Mouse (Mus musculus) E14TG2a.4 (cell line): ENCODE measurements around the gene Armc9.

Experiments
- H3K27me3 ChIP-seq: 2 replicates; pipeline ENCODE4 v1.6.1; 2014; ENCODE audit warnings: low read length, control low read depth; ENCODE audit not compliant: insufficient read depth
- H3K36me3 ChIP-seq: 2 replicates; pipeline ENCODE4 v1.6.1; 2014; ENCODE audit warnings: low read length, control low read depth; ENCODE audit not compliant: insufficient read depth
- H3K4me1 ChIP-seq: replicated peaks from 2 replicates; pipeline ENCODE4 v1.6.1; 2014; ENCODE audit warnings: low read depth, low read length, control low read depth
- H3K4me3 ChIP-seq: replicated peaks from 2 replicates; pipeline ENCODE4 v1.5.1; 2014; ENCODE audit warnings: mild to moderate bottlenecking, low read length
- H3K9me3 ChIP-seq: 2 replicates; pipeline ENCODE4 v1.6.1; 2014; ENCODE audit warnings: low read length, control low read depth
- CTCF ChIP-seq: conservative IDR thresholded peaks from 2 replicates; pipeline ENCODE4 v1.5.1; 2014; ENCODE audit warnings: low read length
- NANOG ChIP-seq: IDR thresholded peaks from 2 replicates; pipeline ENCODE4 v1.6.1; 2014; ENCODE audit warnings: borderline replicate concordance, low read length, mixed read lengths
- POU5F1 ChIP-seq: IDR thresholded peaks from 2 replicates; pipeline ENCODE4 v1.6.1; 2014; ENCODE audit warnings: low read length, borderline replicate concordance

Armc9 gene

DNA sequence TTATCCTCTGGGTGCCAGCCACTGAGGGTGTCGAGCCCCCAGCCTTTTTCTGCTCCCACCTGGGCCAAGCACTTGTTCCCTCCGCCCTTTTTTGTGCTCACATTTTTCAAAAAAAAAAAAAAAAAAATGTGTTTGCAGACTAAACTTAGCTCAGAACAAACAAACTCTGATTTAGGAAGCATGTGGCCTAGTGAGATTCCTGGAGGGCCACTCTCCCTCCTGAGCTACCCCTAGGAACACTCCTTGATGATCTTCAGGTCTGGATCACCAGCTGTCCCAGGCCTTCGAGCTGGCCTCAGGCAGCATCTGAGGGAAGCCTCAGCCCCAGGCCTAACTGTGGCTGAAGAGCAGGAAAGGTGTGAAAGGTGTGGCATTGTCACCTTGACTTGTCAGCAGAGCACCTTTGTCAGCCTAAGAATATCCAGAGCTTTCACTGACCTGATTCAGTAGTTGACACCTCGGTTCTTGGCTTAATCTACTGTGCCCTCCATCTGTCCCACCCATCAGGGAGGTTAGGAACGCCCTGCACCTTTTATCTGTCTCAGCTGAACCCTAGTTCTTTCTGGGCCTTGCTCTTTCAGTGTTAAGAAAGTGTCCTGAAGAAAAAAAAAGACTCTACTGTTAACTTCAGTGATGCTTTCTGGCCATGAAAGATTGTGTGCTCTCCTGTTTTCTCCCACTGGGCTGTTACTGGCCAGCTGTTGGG lies 27.6 kb downstream of the Armc9 start:
- no peaks in the 10 kb centered on the region for H3K27me3 ChIP-seq
- H3K9me3 ChIP-seq = no peaks in the 10 kb centered on the region; the same call in 1 of the 2 replicates
- no peak overlapping the region for H3K4me3 ChIP-seq
- H3K4me1 ChIP-seq = peaks cover 56% of the 10 kb centered on the region
- TF ChIP-seq POU5F1 (no peak), NANOG (no peak), CTCF (no peak)
- peaks cover 47% of the 10 kb centered on the region for H3K36me3 ChIP-seq

DNA sequence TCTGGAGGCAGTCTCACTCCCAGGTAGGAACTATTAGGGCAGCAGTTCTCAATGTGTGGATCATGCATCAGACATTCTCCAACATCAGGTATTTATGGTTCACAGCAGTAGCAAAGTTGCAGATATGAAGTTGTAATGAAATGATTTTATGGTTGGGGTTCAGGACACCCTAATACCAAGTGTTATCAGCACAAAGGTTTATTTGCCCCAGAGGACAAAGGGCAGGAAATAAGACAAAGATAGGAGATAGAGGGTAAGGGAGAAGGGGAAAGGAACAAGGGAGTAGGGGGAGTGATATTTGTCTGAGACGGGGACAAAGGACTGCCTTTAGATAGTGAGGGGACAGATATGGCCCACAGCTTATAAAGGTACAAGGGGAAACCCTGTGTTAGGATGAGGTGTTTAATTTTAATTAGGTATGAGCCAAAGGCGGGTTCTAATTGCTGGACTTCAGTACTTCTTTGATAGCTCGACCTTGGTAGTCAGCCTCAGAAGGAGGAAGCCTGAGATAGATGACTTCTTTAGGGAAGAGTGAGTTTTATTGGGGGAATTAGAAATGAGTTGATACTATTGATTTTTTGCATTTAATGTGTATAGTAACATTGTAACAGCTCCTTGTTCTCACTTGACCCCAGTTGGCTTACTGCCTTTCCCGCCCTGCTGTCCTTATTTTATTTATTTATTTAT lies 29.1 kb downstream of the Armc9 start:
- no peak for TF ChIP-seq NANOG
- no peak for TF ChIP-seq CTCF
- TF ChIP-seq POU5F1 = no peak
- Histone ChIP-seq H3K4me1 (peaks cover 71% of the 10 kb centered on the region), H3K27me3 (no peaks in the 10 kb centered on the region), H3K36me3 (peaks cover 41% of the 10 kb centered on the region), H3K9me3 (no peaks in the 10 kb centered on the region; the same call in 1 of the 2 replicates), H3K4me3 (no peak overlapping the region)

DNA sequence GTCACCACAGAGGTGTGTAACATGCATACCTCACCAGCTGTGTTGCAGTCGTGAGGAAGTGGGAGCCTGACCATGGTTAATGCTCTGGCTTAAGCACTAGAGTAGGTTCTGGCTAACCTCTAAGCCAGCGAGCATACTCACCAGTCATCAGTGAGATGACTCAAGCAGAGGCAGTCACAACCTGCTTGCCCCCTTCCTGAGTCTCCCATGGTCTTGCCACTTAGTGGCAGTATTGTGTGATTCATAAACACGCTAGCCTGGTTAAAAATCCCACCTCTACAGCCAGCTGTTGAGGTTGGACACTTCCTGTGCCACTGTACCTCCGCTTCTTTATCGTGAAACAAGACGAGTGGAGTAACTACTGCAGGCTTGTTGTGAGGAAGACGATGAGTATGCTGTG lies 32.2 kb downstream of the Armc9 start:
- Histone ChIP-seq H3K27me3 (no peaks in the 10 kb centered on the region), H3K4me3 (no peak overlapping the region), H3K9me3 (no peaks in the 10 kb centered on the region), H3K4me1 (peaks cover 75% of the 10 kb centered on the region), H3K36me3 (peaks cover 36% of the 10 kb centered on the region)
- TF ChIP-seq CTCF = no peak
- TF ChIP-seq POU5F1 = no peak
- TF ChIP-seq NANOG = no peak

DNA sequence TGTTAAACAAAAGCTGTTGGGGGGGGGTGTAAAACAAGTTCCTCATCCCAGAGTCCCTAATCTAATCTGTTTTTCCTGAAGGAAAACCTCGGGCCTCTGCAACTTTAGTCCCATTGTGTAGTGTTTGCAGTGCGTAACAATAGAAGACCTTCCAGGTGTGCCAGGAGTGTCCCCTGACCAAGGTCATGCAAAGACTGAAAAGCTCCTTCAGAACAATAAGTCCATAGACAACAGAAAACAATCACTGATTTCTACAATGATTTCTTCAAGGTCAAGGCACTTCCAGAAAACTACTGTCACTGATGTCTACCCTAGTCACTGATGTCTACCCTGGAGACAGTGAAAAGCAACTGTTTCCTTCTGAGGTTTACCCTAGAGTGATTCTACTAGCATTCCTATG lies 33.3 kb downstream of the Armc9 start:
- Histone ChIP-seq H3K9me3 (no peaks in the 10 kb centered on the region), H3K27me3 (no peaks in the 10 kb centered on the region), H3K4me1 (peaks cover 64% of the 10 kb centered on the region), H3K4me3 (peak overlapping the region; percentile 35), H3K36me3 (peaks cover 38% of the 10 kb centered on the region)
- TF ChIP-seq CTCF = no peak
- TF ChIP-seq NANOG = peak; percentile 82

DNA sequence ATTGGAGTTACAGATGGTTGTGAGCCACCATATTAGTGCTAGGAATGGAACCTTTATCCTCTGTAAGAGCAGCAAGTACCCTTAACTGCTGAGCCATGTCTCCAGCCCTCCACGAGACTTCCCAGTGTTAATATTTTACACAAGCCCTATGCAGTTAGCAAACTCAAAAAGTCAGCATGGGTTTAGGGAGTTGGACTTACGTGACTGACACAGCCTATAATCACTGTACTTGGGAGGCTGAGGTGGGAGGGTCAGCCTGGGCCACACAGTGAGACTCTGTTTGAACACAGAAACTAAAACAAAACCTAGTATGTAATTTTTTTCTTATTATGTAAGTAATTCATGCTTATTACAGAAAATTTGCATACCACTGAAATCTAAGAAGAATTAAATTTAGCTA lies 33.7 kb downstream of the Armc9 start:
- no peak for TF ChIP-seq CTCF
- no peak for TF ChIP-seq POU5F1
- TF ChIP-seq NANOG = no peak
- Histone ChIP-seq H3K4me1 (peaks cover 60% of the 10 kb centered on the region), H3K9me3 (no peaks in the 10 kb centered on the region), H3K4me3 (peak overlapping the region; percentile 35), H3K36me3 (peaks cover 37% of the 10 kb centered on the region), H3K27me3 (no peaks in the 10 kb centered on the region)

DNA sequence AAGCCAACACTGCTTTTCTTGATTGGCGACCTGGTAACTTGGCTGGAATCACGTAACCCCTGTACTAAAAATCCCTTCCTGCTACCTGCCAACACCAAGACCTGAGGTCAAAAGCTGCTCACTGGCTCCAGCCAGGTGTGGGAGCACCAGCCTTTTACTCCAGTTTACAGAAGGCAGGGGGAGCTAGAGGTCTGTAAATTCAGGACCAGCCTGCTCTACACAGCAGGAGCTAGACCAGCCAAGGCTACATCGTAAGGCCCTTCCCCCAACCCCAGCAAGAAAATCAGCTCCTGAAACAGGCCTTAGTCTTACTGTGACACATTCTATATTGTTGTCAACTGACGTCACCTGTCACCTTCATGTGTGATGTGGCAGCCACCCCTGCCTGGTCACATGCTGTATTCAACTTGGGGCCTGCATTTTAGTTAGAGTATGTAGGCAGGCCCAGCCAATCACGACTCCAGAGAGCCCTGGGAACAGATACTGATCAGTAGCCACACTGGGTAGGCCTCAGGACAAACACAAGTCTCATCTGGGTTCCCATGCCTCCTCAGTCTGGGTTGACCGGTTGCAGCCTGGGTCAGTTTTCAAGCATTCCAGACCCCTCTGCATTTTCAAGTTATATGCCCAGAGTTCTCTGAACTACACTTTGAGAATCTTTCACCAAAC lies 34.6 kb downstream of the Armc9 start:
- H3K4me3 ChIP-seq = peak overlapping the region; percentile 35
- H3K9me3 ChIP-seq = no peaks in the 10 kb centered on the region
- H3K27me3 ChIP-seq = no peaks in the 10 kb centered on the region
- H3K4me1 ChIP-seq = peaks cover 57% of the 10 kb centered on the region
- TF ChIP-seq CTCF = peak; percentile 44
- no peak for TF ChIP-seq POU5F1
- peaks cover 35% of the 10 kb centered on the region for H3K36me3 ChIP-seq

DNA sequence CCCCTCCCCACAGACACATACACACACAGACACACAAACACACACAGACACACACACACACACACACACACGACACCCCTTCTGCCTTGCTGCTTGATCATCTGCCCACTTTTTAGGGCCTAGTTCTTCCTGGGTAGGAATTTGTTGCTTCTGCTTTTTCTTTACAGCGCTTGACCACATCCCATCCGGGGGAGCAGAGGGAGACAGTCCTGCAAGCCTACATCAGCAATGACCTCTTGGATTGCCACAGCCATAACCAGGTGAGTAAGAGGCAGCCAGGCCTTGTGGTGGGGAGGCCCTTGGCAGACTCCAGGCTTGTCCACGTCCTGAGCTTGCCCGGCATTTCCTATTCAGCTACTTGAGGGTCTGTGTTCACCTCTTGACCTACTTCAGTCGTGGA lies 36.3 kb downstream of the Armc9 start:
- H3K27me3 ChIP-seq = no peaks in the 10 kb centered on the region
- no peak overlapping the region for H3K4me3 ChIP-seq
- no peak for TF ChIP-seq CTCF
- no peak for TF ChIP-seq NANOG
- TF ChIP-seq POU5F1 = no peak
- H3K36me3 ChIP-seq = peaks cover 44% of the 10 kb centered on the region
- H3K4me1 ChIP-seq = peaks cover 46% of the 10 kb centered on the region
- H3K9me3 ChIP-seq = no peaks in the 10 kb centered on the region

DNA sequence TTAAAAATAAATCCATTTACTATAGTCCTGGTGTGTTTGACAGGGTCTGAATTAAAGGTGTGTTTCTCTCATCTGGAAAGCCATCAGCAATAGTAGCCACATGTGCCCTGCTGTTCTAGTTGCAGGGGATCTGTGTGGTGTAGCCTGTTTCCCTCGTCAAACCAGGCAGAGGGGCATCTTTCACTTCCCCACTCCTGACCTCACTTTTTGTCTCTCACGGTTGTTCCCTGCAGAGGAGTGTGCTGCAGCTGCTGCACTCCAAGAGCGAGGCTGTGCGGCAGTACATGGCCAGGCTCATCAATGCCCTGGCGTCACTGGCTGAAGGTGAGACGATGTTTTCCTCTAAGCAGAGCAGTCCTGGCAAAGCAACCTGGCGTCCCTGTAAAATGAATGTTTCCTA lies 39.5 kb downstream of the Armc9 start:
- no peak for TF ChIP-seq CTCF
- TF ChIP-seq NANOG = no peak
- no peak for TF ChIP-seq POU5F1
- Histone ChIP-seq H3K9me3 (no peaks in the 10 kb centered on the region), H3K36me3 (peaks cover 72% of the 10 kb centered on the region), H3K4me3 (no peak overlapping the region), H3K4me1 (peaks cover 14% of the 10 kb centered on the region), H3K27me3 (no peaks in the 10 kb centered on the region)
